Mouse (Mus musculus): ENCODE data around the gene Rab27a. TPM values are rescaled to one million over a fixed set of nuclear protein-coding genes. Genes with fewer than 3 reads are reported as not detected.
"Not testable (repeated sequence)": the region's sequence is repeated elsewhere in the genome, so short reads cannot be mapped to it uniquely, and the experiment has no call there.

Rab27a gene
- total RNA-seq, 1 experiment from 2014 or later, result 27.4 TPM

- DNase-seq, result no peak
These were observed 1.1 kb downstream of the Rab27a start for GRCm38 (mm10) chr9:73045711-73046110.

- no peak for DNase-seq
These were observed 3.3 kb downstream of the Rab27a start for GRCm38 (mm10) chr9:73047906-73048305.

- no peak for DNase-seq
These were observed 4.3 kb downstream of the Rab27a start for GRCm38 (mm10) chr9:73048927-73049326.

GRCm38 (mm10) chr9:73049833-73050232, 5.2 kb downstream of the Rab27a start:
- DNase-seq, result no peak

- DNase-seq, result peak; percentile 36
These were observed 6.0 kb downstream of the Rab27a start for GRCm38 (mm10) chr9:73050606-73051005.

GRCm38 (mm10) chr9:73055441-73055911, 10.8 kb downstream of the Rab27a start:
- DNase-seq, result peak; percentile 65

GRCm38 (mm10) chr9:73059224-73059623, 14.6 kb downstream of the Rab27a start:
- DNase-seq, result no peak

GRCm38 (mm10) chr9:73063621-73064290, 19.1 kb downstream of the Rab27a start:
- peak; percentile 55 for DNase-seq

GRCm38 (mm10) chr9:73067086-73067485, 22.4 kb downstream of the Rab27a start:
- peak; percentile 20 for DNase-seq

- no peak for DNase-seq
These were observed 23.6 kb downstream of the Rab27a start for GRCm38 (mm10) chr9:73068230-73068679.

- no peak for DNase-seq
These were observed 24.0 kb downstream of the Rab27a start for GRCm38 (mm10) chr9:73068688-73069087.

GRCm38 (mm10) chr9:73070971-73071659, 26.5 kb downstream of the Rab27a start:
- DNase-seq, result no peak

GRCm38 (mm10) chr9:73072426-73072825, 27.8 kb downstream of the Rab27a start:
- DNase-seq, result no peak

GRCm38 (mm10) chr9:73073169-73073568, 28.5 kb downstream of the Rab27a start:
- DNase-seq, result no peak

- DNase-seq, result not testable (repeated sequence)
These were observed 34.7 kb downstream of the Rab27a start for GRCm38 (mm10) chr9:73079349-73079748.

GRCm38 (mm10) chr9:73079801-73080325, 35.2 kb downstream of the Rab27a start:
- no peak for DNase-seq

GRCm38 (mm10) chr9:73082291-73083000, 37.8 kb downstream of the Rab27a start:
- no peak for DNase-seq

GRCm38 (mm10) chr9:73083956-73084355, 39.3 kb downstream of the Rab27a start:
- no peak for DNase-seq

GRCm38 (mm10) chr9:73085845-73086244, 41.2 kb downstream of the Rab27a start:
- DNase-seq, result no peak

- no peak for DNase-seq
These were observed 42.5 kb downstream of the Rab27a start for GRCm38 (mm10) chr9:73087121-73087520.

GRCm38 (mm10) chr9:73087581-73087980, 42.9 kb downstream of the Rab27a start:
- no peak for DNase-seq

GRCm38 (mm10) chr9:73089222-73089920, 44.7 kb downstream of the Rab27a start:
- DNase-seq, result no peak
